Mouse (Mus musculus) brain, embryonic 14.5 days (tissue): Measurements from ENCODE around the gene Cir1.

Experiments
- CTCF ChIP-seq: fragments of 200-500 bp; IDR thresholded peaks from 2 replicates; pipeline ENCODE4 v1.5.1; 2012; ENCODE audit warnings: inconsistent platforms, mild to moderate bottlenecking, moderate library complexity, borderline replicate concordance; ENCODE audit not compliant: insufficient read depth, insufficient read length; ENCODE audit errors: extremely low read depth
- POLR2A ChIP-seq: fragments of 200-500 bp; IDR thresholded peaks from 2 replicates; pipeline ENCODE4 v1.6.1; 2012; ENCODE audit warnings: mild to moderate bottlenecking, inconsistent platforms, borderline replicate concordance; ENCODE audit not compliant: poor library complexity, insufficient read depth, insufficient read length, severe bottlenecking; ENCODE audit errors: extremely low read depth

- TF ChIP-seq POLR2A, result no peak
- no peak for TF ChIP-seq CTCF
These were observed 44.7 kb downstream of the Cir1 start for GRCm38 (mm10) chr2:73267818-73268217.
